Mouse (Mus musculus): ENCODE measurements around the gene 1700037C18Rik.

DNA sequence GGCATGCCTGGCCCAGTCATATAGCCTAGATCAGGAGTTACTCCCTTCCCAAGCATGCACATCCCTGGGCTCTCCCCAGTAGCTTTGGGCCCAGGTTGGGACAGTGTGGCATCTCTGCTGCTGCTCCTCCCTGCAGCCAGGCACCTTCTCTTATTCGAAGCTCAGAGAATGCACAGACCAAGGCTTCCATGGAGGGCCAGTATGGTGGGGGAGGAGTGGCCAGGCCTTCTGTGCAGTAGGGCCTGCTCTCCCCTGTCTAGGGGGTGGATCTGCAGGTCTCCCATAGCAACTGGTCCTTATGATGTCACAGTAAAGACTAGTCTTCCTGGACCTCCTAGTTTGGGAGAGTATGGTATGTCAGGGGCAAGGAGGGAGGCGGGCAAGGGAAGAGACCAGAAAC, 1.0 kb downstream of the 1700037C18Rik start:
- TF ChIP-seq CTCF (IDR thresholded peaks at IDR 0.05; ENCODE audit: insufficient read depth, low read length), result no peak
- no peak for TF ChIP-seq POLR2A (IDR thresholded peaks at IDR 0.05; ENCODE audit: borderline replicate concordance, extremely low read depth, low read depth, low read length)

Measured in lung, adult 2 months (tissue).